Mouse (Mus musculus): ENCODE measurements at regions not wholly inside any gene's neighbourhood (a gene's known extent, or its start where the extent isn't known, plus 50 kb on each side); places are given as distances from the start of the nearest gene placed in this dataset.

DNA sequence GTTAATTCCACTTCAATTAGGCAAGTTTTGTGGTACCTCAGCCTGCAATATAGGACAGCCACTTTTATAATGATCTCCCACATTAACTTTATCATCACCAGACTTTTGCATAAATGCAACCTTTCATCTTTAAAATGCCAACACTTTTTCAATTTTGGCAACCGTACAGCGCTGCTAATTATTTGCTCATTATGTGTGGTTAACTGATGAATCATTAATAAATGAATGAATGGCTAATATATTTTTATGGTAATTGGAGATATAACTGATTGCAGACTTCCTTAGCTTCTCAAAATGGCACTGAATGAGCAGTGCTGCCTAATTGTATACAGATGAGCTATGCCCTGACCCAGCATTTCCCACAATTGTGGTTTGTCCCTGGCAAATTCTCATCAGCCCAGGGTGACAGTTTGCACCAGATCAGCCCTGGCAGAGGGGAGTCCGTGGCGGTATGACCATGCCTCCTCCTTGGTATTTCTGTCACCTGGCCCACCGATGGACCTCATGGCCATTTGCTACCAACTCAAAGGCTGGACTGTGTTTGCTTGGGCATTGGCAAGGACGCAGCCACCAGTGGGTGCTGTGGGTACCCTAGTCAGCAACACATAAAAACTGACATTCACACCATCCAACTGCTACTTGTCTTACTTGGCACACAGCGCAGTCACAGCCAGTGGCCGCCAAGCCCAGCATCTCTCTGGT is 173.7 kb upstream of the Lmo4 start:
- DNase-seq: no peak

DNA sequence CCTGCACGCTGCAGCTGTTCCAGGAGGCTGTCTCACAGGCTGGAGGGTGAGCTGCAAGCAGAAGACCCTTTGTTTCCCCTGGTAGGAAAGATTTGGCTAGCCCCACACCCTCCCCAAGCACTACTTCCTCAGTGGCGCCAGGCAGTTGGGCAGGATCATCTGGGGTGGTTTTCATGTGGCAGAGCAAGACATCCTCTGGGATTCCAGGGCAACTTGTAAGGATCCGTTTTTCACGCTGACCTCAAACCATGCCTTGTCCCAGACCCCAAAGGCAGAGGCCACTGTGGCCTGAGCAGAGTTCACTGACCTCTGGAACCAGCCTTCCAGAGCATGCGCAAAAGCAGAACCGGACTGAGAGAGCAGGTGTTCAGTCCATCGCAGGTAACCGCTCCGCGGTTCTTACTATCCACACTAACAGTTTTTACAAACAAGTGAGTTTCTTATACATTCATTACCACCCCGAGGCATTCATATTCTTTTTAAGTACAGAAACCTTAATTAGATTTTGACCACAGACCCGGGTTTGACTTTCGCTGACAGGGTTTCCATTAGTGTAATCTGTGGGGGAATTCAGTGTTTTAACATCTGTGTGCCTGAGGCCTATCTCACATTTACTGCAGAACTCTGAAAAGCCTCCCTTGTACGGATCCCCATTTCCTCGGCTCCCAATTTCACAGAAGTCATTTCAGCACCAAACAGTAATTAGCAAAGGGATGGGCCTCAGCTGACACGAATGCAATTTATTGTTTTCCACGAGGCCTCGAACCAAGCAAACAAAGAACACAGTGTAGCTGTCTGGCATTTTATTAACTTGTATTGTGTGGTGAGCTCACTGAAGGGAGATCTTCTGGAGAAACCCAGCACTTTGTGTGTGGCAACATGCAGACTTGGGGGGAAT is 172.9 kb upstream of the Lmo4 start:
- DNase-seq: no peak

DNA sequence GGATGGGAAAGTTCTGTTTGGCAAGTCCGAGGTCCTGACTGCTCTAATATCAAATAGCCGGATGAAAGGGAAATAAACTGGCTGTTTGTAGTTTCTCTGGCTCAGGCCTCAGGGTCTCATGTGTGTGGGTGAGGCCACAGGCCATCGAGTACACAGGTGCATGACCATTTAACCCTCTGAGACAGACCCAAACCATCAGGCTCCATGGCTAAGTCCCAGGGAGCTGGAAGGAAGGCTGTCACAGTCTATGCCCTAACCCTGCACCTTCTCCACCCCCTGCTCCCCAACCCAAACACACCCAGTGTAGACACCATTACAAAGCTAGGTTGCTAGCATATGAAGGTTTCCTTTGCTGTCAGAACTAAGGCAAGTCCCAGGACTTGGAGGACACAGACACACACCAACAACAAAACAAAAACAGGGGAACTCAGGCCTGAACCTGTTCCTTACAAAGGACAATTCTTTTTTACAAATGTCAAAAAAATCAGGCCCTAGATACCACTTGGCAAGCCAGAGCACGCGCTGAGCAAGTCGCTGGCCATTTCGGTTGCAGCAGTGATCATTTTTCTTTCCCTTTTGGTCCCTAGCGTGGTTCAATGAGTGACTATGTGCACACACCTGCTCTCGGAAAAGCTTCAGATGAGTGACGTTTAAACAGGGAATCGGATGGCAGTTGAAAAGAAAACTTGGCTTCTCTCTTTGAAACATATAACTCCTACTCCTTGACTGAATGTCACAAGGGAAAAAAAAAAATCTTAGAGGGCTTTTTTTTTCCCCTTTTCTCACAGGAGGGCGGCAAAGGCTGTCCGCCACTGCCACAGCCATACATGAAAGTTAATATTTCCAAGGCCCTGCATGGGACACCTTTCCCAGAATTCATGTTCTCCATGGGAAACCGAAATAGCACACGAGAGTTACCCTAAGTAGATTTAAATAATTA is 171.7 kb upstream of the Lmo4 start:
- DNase-seq: no peak

DNA sequence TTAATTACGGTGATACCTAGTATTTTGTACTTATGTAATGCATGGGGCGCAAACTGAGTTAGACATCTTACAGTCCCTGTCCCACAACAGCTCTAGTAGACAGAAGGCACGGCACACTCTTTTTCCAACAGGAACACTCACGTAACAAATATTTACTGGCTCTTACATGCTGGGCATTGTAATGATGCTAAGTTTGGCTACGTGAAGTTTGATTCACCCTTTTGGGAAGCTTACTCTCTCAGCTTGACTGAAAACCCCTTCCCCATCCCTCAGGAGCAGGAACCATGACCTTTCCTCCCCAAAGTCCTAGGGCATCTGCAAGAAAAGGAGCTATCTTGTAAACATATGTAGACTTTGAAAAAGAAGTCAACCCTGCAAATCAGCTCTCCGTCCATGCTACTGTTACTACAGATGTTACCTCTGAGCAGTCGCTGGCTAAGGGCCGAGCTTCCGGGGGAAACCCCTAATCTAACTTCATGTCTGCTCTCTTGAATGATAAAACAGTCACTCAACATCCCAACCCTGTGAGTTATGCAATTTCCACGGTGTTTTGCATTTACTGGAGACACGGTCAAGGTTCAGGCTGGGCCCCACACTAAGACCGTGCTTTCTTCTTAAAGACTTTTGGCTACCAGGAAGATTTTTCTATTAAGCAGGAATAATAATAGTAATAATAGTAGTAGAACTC is 170.8 kb upstream of the Lmo4 start:
- DNase-seq: no peak

DNA sequence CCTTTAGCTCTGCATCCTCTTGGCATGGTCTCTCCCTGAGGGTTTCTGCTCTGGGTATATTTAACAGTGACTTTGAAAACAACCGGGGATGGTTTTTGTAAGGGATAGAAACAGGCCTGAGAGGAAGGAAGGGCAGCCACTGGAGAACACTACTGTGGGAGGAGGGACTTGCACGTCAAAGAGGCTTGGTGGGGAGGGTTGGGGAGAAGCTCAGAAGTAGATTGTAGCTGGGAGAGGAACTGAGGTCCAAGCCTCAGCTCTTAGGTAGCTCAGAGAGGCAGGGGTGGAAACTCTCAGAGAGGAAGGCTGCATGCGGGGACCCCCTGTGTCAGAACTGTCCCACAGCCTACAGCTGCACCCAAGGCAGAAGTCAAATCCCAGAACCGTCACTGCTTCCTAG is 163.3 kb upstream of the Lmo4 start:
- no peak for DNase-seq

DNA sequence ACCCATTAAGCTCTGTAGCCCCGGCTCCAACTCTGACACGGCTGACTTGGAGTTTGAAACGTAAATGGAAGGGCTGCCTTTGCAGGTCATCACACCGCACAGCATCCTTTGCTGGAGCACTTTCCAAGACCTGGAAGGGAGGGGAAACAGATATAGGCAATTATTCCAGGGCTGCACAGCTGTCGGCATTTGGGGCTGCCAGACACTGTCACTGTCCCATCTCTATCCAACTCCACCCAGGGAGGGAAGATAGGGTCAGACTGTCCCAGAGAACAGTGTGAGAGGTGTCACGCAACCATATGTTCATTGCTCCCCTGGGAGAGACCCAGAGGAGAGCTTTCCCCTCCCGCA is 162.7 kb upstream of the Lmo4 start:
- DNase-seq: no peak

DNA sequence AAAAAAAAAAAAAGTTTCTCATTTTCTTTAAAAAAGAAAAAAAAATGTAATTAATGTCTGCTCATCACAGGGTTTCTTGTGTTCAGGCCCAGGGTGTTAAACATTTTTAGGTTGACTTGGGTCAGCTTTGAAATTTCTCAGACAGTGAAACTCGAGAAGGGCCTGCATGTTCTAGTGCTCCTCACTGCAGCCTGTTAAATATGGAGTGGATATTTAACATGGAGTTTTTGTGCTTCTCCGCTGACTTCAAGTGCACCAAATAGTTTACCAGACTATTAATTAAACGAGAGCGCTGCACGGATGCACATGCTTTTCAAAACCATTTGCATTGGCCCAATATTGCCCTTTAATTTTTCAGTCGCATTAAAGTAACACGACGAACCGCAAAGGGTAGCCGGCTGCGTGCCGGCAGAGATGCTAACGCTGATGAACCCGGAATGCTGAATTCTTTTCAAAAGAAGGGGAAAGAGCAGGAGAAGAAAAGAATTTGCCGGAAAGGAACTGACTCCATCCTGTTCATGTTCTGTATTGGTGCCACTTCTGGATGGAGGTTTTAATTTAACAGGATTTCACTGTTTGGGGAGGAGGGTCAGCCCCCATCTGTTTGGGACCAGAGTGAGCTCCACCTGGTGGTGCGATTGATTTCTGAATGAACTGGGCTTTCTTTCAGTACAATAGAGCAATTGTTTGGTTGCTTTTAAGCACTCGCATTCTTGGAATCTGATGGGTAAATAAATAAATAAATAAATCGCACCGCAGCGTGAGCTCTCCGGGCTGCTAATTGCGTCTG is 162.2 kb upstream of the Lmo4 start:
- DNase-seq: no peak

DNA sequence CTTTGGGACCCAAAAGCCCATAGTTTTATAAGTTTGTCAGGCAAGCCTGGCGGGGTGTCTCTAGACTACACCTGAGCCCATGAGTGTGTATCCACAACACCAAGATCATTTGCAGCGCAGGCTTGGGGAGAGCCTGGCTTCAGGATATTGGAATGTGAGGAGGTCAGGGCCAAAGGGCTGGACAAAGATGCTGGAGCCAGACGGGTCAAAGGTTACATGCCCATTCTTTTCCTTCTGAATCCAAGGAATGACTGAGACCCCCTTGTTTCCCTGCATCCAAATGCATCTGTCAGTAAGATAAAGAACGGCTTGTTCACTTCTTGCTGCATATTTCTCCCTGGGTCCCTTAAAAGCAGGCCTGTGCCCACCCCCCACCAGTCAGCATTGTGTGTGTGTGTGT is 160.9 kb upstream of the Lmo4 start:
- DNase-seq: no peak

DNA sequence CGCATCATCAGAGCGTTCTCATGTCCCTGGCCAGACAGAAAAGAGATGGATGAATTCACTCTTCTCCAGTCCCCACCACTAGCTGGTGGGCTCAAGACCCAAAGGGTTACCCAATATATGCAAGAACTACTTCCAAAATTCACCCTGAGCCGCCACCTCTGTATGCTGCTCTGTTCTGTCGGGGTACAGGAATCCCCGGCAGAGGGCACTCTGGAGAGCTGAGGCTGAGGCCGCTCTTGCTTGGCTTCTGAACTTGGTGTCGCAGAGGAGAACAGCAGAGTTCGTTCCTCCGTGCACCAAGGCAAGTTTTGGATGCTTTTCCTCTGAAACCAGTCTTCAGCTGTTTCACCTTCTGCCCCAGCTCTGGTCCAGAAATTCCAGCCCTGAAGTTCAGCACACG is 157.5 kb upstream of the Lmo4 start:
- peak; percentile 70 for DNase-seq

DNA sequence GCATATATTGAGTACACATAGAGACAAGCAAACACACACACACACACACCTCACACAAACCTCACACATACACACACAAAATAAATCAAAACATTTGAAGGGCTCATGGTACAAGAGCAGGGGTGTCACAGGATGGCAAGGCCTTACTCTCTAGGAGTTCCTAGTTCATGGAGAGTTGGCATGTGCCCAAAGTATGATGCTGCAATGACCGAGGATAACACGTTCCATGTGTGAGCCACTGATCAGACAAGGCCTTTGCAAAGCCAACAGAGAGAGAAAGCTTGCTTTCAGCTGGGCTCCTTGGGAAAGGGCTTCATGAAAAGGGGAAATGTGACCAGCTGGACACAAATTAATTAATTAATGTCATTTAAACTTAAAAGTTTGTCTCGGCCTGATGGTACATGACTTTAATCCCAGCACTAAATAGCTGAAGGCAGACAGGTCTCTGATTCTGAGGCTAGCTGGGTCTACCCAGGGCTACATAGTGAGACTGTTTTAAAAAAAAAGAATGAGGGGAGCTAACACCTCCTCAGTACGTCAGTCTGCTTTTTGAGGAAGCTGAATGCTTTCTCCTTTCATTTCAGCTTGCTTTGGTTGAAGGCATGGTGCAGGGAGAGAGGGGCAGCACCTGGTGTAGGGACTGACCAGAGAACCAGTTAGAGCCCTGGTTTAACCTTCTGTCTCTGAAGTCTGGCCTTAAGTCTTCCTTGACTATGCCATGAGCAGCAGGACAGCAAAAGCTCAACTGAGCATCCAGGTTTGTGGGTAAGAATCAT is 156.4 kb upstream of the Lmo4 start:
- DNase-seq: no peak

DNA sequence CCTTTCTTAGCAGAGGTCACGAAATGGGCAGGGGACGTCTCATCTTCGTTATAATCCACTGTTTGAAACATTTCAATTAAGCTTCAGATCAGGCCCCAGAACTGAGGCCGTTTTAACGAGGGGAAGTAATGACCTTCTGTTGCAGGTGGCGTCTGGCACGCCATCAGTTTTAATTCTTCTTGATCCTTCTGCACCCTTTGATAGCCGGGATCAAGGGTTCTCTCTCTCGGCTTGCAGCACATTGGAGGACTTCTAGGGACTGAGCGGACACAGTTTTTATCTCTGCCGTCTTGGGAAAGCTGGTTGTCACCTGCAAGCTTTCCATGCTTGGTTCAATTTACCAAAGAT is 151.9 kb upstream of the Lmo4 start:
- DNase-seq: no peak

DNA sequence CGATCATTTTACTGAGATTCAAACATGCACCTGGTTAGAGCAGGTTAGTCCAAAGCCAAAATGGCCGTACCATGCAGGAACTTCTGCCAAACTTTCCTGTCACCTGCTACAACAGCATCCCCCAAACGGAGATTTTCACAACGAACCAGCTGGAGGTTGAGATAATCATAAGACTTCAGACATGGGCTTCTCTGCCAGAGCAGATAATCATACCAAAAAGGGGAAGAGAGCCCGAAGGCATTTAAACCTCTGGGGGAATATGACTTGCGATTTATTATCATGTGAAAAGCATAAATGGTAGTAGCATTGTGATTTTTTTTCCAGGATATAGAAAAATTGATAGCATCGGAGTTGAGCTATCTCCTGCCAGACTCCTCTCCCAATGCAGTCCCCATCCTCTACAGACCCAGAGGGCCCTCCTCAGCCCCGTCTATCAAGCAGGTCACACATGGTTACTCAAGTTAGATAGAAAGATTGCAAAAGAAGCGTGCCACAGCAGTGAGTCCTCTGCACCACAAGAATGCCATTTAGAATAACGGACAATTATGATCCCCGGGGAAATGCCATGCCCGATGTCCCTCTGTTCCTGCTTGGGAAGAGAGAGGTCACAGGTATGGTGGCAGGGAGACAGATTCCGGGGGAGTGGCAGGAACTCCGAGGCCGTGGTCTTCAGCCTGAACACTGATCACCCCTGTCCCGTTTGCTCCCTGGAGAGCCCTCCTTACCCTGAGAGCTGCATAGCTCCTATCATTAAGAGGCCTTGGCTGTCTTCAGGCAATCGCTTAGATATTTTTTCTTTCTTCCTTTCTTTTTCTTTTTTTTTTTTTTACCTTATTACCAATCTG is 151.3 kb upstream of the Lmo4 start:
- DNase-seq: no peak

DNA sequence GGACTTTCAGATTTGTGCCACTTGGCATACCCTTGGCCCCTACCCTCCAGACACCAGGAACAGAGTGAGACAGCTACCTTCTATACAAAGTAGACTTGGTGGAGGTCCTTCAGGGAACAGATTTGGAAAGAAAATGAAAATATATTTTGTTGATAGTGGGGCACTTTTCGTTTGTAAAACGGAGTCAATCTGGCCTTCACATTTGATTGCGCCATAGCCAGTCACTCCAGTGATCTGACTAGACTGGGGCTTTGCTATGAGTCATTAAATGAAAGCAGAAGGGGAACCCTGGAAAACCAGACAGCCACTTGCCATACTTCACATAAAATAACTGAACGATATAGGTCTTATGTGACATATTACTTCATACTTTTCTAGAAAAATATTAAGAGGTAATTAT is 147.5 kb upstream of the Lmo4 start:
- DNase-seq: no peak

DNA sequence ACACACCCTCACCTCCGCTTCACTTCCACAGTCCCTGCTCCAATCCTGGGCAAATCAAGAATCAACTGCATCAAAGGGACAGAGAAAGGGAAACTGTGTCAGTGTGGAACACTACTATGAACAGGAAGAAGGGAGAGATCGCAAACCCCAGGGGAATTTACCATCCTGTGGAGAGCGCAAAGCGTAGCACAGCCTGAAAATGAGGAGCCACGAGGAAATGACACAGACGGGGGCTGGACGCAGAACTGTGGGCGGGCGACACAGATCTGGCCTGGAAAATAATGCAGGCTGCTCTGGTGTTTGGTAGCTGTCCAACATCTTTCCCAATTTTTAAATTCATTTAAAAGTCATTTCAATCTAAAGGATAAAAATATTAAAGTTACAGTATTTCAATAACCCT is 143.4 kb upstream of the Lmo4 start:
- DNase-seq: no peak

DNA sequence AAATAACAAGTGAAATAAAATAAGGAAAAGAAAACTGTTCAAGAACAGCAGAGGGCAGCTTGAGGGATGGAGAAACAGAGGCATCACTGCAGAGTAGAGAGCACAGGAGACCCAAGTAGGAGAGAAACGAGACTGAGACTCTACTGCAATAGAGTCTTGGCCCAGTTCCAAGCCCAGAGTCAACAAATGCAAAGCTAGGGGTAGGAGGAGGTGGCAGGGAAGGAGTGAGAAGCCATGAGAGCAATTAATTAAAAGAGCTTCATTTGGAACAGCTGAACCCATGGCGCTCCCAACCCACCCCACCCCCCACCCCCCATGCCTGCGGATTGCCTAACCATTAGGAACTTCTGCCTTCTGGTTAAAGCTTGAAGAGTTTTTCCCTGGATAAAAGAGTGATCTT is 130.2 kb upstream of the Lmo4 start:
- no peak for DNase-seq

DNA sequence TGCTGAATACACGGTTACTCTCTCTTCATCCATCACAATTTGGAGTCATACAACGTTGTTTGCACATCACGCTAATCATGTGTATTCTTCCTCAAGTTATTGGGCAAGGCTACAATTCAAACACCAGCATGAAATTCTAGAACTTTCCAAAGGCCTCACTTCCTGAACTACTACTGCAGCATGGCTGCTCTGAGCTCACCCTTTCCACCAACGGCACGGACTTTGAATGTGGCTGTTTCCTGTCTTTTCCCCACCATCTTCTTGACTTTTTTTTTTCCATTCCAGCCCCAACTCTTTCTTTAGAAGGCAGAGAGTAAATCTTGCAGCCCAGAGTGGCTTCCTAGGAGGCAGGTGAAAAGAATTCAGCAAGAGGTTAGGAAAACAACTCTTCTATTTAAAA is 129.2 kb upstream of the Lmo4 start:
- no peak for DNase-seq

DNA sequence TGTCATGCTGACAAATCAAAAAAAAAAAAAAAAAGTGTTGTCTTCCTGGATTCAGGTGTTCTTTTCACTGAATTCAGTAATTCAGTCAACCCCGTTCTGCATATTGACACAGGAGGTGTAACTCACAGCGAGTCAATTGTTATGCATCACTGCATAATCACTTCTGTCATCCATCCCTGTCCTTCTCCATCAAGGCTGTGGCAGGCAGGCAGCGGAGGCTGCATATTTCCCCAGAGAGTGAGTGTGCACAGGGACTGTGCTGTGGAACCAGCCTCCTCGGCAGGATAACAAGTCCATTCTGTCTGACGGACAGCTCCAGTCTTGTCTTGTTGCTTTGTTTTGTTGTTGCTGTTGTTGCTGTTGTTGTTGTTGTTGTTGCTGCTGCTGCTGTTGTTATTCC is 127.3 kb upstream of the Lmo4 start:
- no peak for DNase-seq

DNA sequence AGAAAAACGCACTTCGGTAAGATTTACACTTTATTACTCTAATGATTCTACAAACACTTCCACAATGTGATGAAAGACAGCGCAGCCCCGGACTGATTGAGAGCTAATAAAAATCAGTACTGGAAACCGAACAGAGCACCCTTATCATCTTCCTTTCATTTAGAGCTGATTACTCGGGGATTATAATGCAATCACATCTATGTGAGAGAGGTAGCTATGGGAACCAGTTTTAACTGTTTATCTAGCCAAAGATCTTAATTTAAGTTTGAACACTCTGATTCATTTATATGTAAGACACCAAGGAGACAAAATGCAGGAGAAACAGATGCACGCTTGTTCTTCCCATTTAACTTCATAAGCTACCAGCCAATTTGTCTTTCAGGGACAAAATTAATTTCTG is 124.1 kb upstream of the Lmo4 start:
- DNase-seq: no peak

DNA sequence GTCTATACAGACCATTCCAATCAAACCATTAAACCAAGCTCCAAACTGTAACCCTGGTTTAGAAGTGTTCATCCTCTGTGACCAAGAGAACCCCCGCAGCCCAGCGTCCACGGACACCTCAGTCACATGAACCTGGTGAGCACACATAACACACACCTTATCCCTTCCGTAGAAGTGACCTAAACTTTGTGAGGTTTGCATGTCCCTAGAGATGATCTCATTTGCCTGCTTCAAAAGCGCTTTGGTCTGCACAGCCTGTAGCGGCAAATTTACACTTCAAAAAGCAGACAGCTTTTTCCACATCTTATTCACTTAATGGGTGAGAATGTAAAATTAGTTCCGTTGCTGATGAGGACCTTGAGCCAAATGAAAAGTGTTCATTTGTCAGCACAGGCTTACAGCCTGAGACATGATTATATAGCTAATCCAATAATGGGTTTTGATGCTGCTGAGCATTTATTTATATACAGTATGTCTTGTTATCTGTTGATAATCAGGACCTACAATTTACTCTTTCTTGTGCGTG is 122.3 kb upstream of the Lmo4 start:
- DNase-seq: no peak

DNA sequence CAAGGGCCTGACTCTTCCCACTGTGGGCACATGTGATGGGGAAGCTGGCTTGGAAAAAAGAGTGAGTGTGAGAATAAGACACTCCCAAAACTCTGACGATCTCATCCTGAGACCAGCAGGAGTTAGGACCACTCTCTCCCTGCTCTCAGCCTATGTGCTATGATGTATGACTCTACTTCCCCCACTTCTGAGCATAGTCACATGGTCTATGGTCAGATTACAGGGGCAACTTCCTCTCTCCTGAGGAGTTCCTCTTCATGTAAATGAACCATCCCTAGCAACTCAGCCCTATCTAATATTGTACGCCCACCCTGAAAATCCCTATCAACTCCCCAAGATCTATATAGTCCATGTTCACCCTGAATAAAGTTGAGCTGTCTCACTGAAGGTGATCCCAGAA is 120.0 kb upstream of the Lmo4 start:
- DNase-seq: no peak
